Mouse (Mus musculus) forebrain, embryonic 10.5 days (tissue): ENCODE results near the gene Ccdc174. TPM values are rescaled to one million over a fixed set of nuclear protein-coding genes. Genes with fewer than 3 reads are reported as not detected.
A peak's percentile ranks its signal among the peaks of the same experiment; 100 is the strongest.

Source experiments
- DNase-seq: peaks from one replicate; pipeline ENCODE4 v3.0.0-alpha.2; 2017; ENCODE audit warnings: low spot score; ENCODE audit errors: extremely low spot score
- H3K27ac ChIP-seq: fragments of 300-500 bp; sonication (generic); 2 replicates; pipeline ENCODE4 v1.5.1; 2016; ENCODE audit warnings: mild to moderate bottlenecking
- H3K27me3 ChIP-seq: fragments of 300-500 bp; sonication (generic); 2 replicates; pipeline ENCODE4 v1.6.1; 2016; ENCODE audit warnings: mild to moderate bottlenecking; ENCODE audit not compliant: poor library complexity, severe bottlenecking
- H3K36me3 ChIP-seq: fragments of 300-500 bp; sonication (generic); replicated peaks from 2 replicates; pipeline ENCODE4 v1.6.1; 2016; ENCODE audit warnings: mild to moderate bottlenecking, moderate library complexity
- H3K4me1 ChIP-seq: fragments of 300-500 bp; sonication (generic); 2 replicates; pipeline ENCODE4 v1.6.1; 2016
- H3K4me3 ChIP-seq: fragments of 300-500 bp; sonication (generic); 2 replicates; pipeline ENCODE4 v1.5.1; 2016; ENCODE audit warnings: mild to moderate bottlenecking, moderate library complexity
- H3K9me3 ChIP-seq: fragments of 300-500 bp; sonication (generic); 2 replicates; pipeline ENCODE4 v1.6.1; 2016; ENCODE audit warnings: mild to moderate bottlenecking, moderate library complexity
- WGBS: fragments of 180-500 bp; shearing (Covaris S2); methylation state at CpG from one replicate; pipeline ENCODE4 v1.1.7; 2016; 5-methylcytosine and 5-hydroxymethylcytosine counted together
- polyA plus RNA-seq: library from polyadenylated mRNA; unstranded; fragments of >200 nt; fragmentation: Nextera tagmentation; extraction: Ambion mirVana; gene quantifications from 2 replicates; pipeline ENCODE4 v1.2.1, GENCODE M21; 2016

Ccdc174 gene
- polyA plus RNA-seq = 33.9 and 36.8 TPM in 2 replicates

- DNase-seq = peak; percentile 96
- no peaks in the 10 kb centered on the region for H3K9me3 ChIP-seq
- H3K4me3 ChIP-seq = peak within 1 kb of the TSS; percentile 80
- peaks cover 27% of the 10 kb centered on the region for H3K36me3 ChIP-seq
- H3K4me1 ChIP-seq = peaks cover 21% of the 10 kb centered on the region
- peaks cover 7% of the 10 kb centered on the region for H3K27me3 ChIP-seq
- WGBS = under 1% methylated on average over 47 of the region's 47 CpGs
- peak within 1 kb of the TSS; percentile 84 for H3K27ac ChIP-seq
Observed at GRCm38 (mm10) chr6:91877885-91878651, at the start of gene Ccdc174. TSS of gene Ccdc174 (plus strand) at chr6:91878053.

- peaks cover under 1% of the 10 kb centered on the region; the same call in 1 of the 2 replicates for H3K4me1 ChIP-seq
- no peak overlapping the region for H3K4me3 ChIP-seq
- no peak for DNase-seq
- no peaks in the 10 kb centered on the region for H3K9me3 ChIP-seq
- no peaks in the 10 kb centered on the region for H3K36me3 ChIP-seq
- no peaks in the 10 kb centered on the region for H3K27me3 ChIP-seq
- no peak overlapping the region for H3K27ac ChIP-seq
- 80% methylated on average over 3 of the region's 3 CpGs for WGBS
Observed at GRCm38 (mm10) chr6:91832863-91833440, 44.9 kb upstream of the Ccdc174 start.

GRCm38 (mm10) chr6:91839010-91839871 is 38.6 kb upstream of the Ccdc174 start:
- Histone ChIP-seq H3K4me1 (peaks cover 33% of the 10 kb centered on the region), H3K36me3 (no peaks in the 10 kb centered on the region), H3K9me3 (no peaks in the 10 kb centered on the region), H3K27ac (no peak overlapping the region; the same call in 1 of the 2 replicates), H3K27me3 (peaks cover 57% of the 10 kb centered on the region), H3K4me3 (peak overlapping the region; percentile 32; the same call in 1 of the 2 replicates)
- peak; percentile 72 for DNase-seq
- 12% methylated on average over 23 of the region's 23 CpGs for WGBS

GRCm38 (mm10) chr6:91842897-91843627 is 34.8 kb upstream of the Ccdc174 start:
- 3% methylated on average over 46 of the region's 46 CpGs for WGBS
- Histone ChIP-seq H3K9me3 (no peaks in the 10 kb centered on the region), H3K4me1 (peaks cover 41% of the 10 kb centered on the region), H3K36me3 (no peaks in the 10 kb centered on the region), H3K27ac (peak overlapping the region; percentile 65), H3K4me3 (peak overlapping the region; percentile 68), H3K27me3 (peaks cover 94% of the 10 kb centered on the region)
- peak; percentile 20 for DNase-seq

DNA sequence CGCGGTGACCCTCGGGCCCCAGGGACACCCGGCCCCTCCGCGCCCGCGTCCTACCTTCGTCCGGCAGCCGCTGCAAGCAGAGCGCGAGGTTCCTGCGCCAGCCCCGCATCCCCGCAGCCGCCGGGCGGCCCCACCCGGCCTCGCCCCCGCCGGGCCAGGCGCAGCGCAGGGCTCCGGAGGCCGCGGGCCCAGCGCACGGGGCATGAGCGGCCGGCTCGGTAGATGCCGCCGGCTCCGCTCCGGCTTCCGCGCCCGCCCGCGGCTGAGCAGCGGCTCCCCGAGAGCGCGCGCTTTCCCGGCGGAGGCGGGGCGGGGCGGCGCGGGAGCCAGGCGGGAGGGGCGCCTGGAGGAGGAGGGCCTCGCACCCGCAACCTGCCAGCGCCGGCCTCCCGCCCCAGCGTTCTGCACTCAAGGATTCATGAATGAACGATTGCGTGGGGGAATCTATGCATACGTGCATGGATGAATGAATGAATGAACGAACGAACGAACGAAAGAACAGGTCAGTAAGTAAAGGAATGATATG is 34.2 kb upstream of the Ccdc174 start:
- no peaks in the 10 kb centered on the region for H3K9me3 ChIP-seq
- peaks cover 36% of the 10 kb centered on the region for H3K4me1 ChIP-seq
- peak overlapping the region; percentile 65 for H3K27ac ChIP-seq
- 6% methylated on average over 69 of the region's 69 CpGs for WGBS
- DNase-seq = no peak
- peaks cover 89% of the 10 kb centered on the region for H3K27me3 ChIP-seq
- no peaks in the 10 kb centered on the region for H3K36me3 ChIP-seq
- peak overlapping the region; percentile 68 for H3K4me3 ChIP-seq

DNA sequence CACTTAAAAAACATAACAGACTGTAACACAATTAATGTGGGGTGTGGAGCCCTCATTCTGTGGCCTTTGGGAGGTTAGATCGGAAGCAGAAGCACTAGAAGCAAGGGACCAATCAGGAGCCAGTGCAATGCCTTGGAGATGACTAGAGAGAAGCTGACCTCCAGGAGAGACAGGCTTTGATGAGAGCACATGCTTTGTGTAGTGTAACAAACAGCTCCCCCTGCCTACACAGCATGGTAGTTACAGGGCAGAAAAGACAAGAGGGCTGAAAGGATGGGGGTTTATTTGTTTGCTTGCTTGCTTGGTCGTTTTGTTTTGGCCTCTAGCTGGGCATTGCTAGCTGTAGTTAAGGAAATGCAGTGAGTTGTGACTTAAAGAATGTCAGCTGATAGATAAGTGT is 25.3 kb upstream of the Ccdc174 start:
- DNase-seq = peak; percentile 48
- Histone ChIP-seq H3K27me3 (peaks cover 7% of the 10 kb centered on the region; the same call in 1 of the 2 replicates), H3K27ac (no peak overlapping the region), H3K4me1 (peaks cover 9% of the 10 kb centered on the region; the same call in 1 of the 2 replicates), H3K36me3 (no peaks in the 10 kb centered on the region), H3K9me3 (no peaks in the 10 kb centered on the region), H3K4me3 (no peak overlapping the region)
- WGBS = 17% methylated on average over 2 of the region's 2 CpGs

DNA sequence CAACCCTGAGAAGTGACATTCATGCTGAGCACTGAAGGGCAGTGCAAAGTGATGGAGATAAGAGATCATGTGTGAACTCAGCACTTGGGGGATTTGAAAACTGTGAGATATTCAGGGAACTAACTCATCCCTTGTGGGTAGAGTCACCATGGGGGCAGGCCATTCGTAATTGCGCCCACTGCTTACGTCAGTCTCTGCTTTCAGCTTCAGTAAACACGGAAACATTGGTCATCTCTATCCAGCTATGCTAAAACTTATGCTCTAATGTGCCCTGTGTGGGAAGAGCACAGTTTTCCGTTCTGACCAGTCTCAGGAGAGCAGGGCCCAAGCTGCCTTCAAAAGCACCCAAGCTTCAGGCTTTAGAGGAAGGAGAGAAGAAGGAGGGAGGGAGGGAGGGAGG is 19.5 kb upstream of the Ccdc174 start:
- DNase-seq = no peak
- H3K4me3 ChIP-seq = no peak overlapping the region
- no peak overlapping the region for H3K27ac ChIP-seq
- H3K4me1 ChIP-seq = no peaks in the 10 kb centered on the region
- H3K9me3 ChIP-seq = no peaks in the 10 kb centered on the region
- WGBS = 79% methylated on average over 5 of the region's 5 CpGs
- peaks cover 4% of the 10 kb centered on the region; the same call in 1 of the 2 replicates for H3K27me3 ChIP-seq
- H3K36me3 ChIP-seq = no peaks in the 10 kb centered on the region

- no peak for DNase-seq
- Histone ChIP-seq H3K9me3 (no peaks in the 10 kb centered on the region), H3K27ac (no peak overlapping the region)
Observed at GRCm38 (mm10) chr6:91862848-91863247, 15.0 kb upstream of the Ccdc174 start.

GRCm38 (mm10) chr6:91864595-91864994 is 13.3 kb upstream of the Ccdc174 start:
- Histone ChIP-seq H3K27me3 (no peaks in the 10 kb centered on the region), H3K9me3 (no peaks in the 10 kb centered on the region), H3K4me1 (no peaks in the 10 kb centered on the region), H3K27ac (no peak overlapping the region), H3K4me3 (no peak overlapping the region), H3K36me3 (no peaks in the 10 kb centered on the region)
- DNase-seq = no peak
- WGBS = 82% methylated on average over 5 of the region's 5 CpGs

More at GRCm38 (mm10) chr6:91862848-91863247, 15.0 kb upstream of the Ccdc174 start:
- Histone ChIP-seq H3K27me3 (no peaks in the 10 kb centered on the region), H3K36me3 (no peaks in the 10 kb centered on the region), H3K4me1 (no peaks in the 10 kb centered on the region), H3K4me3 (no peak overlapping the region)

DNA sequence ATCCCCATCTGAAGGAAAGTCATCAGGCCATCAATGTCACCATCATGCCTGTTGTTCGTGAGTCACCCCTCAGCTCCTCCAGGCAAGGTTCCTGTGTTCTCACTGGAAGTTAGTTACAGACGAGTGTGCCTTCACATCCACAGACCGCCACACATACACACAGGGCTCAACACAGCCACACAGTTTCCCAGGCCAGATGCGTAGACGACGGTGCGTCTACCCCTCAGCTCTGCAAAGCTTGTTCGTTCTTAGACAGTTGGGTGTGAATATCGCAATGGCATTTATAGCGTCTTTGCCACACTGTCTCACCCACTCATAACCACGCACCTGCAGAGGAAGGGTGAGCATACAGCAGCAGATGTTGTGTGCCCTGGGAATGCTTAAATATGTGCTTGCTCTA is 12.3 kb upstream of the Ccdc174 start:
- no peak overlapping the region for H3K27ac ChIP-seq
- H3K4me3 ChIP-seq = no peak overlapping the region
- H3K9me3 ChIP-seq = no peaks in the 10 kb centered on the region
- H3K36me3 ChIP-seq = no peaks in the 10 kb centered on the region
- no peaks in the 10 kb centered on the region for H3K27me3 ChIP-seq
- DNase-seq = no peak
- no peaks in the 10 kb centered on the region for H3K4me1 ChIP-seq
- 88% methylated on average over 11 of the region's 11 CpGs for WGBS

- WGBS = 87% methylated on average over 5 of the region's 5 CpGs
- no peaks in the 10 kb centered on the region for H3K9me3 ChIP-seq
- DNase-seq = no peak
- no peaks in the 10 kb centered on the region for H3K27me3 ChIP-seq
- no peaks in the 10 kb centered on the region for H3K36me3 ChIP-seq
- H3K4me3 ChIP-seq = no peak overlapping the region
- no peak overlapping the region for H3K27ac ChIP-seq
- H3K4me1 ChIP-seq = no peaks in the 10 kb centered on the region
Observed at GRCm38 (mm10) chr6:91868091-91868490, 9.8 kb upstream of the Ccdc174 start.

DNA sequence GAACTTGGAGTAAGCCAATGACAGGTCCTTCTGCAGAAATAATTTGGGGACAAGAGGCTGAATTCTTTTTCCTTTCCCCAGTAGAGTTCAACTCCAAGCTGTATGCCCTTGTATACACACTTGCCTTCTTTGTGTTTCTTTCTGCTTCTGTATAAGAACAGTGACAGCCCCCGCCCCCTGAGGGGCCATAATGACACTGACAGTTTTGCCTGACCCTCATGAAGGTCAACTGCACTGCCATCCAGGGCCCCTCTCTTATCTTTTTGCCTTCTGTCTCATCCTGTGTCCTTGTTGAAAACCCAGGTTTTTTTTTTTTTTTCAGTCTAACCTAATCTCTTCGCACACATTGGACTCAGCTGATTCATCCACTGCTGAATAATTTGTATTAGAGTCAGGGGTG is 5.1 kb upstream of the Ccdc174 start:
- H3K36me3 ChIP-seq = no peaks in the 10 kb centered on the region
- H3K4me3 ChIP-seq = no peak overlapping the region
- no peaks in the 10 kb centered on the region for H3K9me3 ChIP-seq
- WGBS = 65% methylated on average over 2 of the region's 2 CpGs
- H3K4me1 ChIP-seq = peaks cover 4% of the 10 kb centered on the region; the same call in 1 of the 2 replicates
- no peak for DNase-seq
- H3K27me3 ChIP-seq = peaks cover 7% of the 10 kb centered on the region
- H3K27ac ChIP-seq = no peak overlapping the region
